Mouse (Mus musculus) embryonic fibroblast, embryonic 13.5 days (primary cell): ENCODE data around the gene Nr1h4.

Experiments used
- CTCF ChIP-seq: IDR thresholded peaks from 2 replicates; pipeline ENCODE4 v1.5.1; 2011; ENCODE audit warnings: mild to moderate bottlenecking, control low read depth, low read length, moderate library complexity, borderline replicate concordance; ENCODE audit not compliant: insufficient read depth
- POLR2A ChIP-seq: IDR thresholded peaks from 2 replicates; pipeline ENCODE4 v1.6.1; 2011; ENCODE audit warnings: low read depth, mild to moderate bottlenecking, control low read depth, low read length, moderate library complexity

DNA sequence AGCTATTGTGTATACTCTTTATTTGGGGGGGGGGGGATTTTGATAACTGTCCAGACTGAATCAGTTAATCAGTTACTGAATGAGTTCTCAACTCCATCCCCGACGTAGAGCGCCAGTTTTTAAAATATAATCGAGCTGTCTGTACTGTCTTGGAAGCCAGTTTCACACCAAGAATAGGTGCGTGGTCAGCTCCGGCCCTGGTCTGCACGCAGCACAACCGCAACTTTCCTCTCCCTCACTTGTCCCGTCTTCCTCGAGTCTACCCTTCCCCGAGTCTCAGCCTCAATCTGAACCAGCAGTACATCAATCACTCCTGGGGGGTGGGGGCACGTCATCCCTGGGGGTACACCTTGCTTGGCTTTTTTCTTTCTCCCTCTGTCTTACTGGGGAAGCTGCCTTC, 98.0 kb downstream of the Nr1h4 start:
- TF ChIP-seq CTCF (no peak), POLR2A (no peak)
